Mouse (Mus musculus) lung, postnatal 0 days (tissue): ENCODE measurements around the gene Rims4. TPM values are rescaled to one million over a fixed set of nuclear protein-coding genes. Genes with fewer than 3 reads are reported as not detected.

Experiments used
- ATAC-seq: fragments of 200-750 bp; cut with Nextera tagmentation; 2 replicates; pipeline ENCODE4 v1.8.0; 2017; ENCODE audit warnings: moderate library complexity
- DNase-seq: peaks from one replicate; pipeline ENCODE4 v3.0.0-alpha.2; 2016; ENCODE audit warnings: low spot score
- H3K27ac ChIP-seq: fragments of 300-500 bp; sonication (generic); 2 replicates; pipeline ENCODE4 v1.5.1; 2014; ENCODE audit warnings: antibody characterized with exemption, mild to moderate bottlenecking, low read length, mixed read lengths
- H3K27me3 ChIP-seq: fragments of 300-500 bp; sonication (generic); replicated peaks from 2 replicates; pipeline ENCODE4 v1.6.1; 2014; ENCODE audit warnings: low read length, mixed read lengths; ENCODE audit not compliant: insufficient read depth
- H3K36me3 ChIP-seq: fragments of 300-500 bp; sonication (generic); 2 replicates; pipeline ENCODE4 v1.6.1; 2014; ENCODE audit warnings: low read length, mixed read lengths; ENCODE audit not compliant: insufficient read depth
- H3K4me1 ChIP-seq: fragments of 300-500 bp; sonication (generic); 2 replicates; pipeline ENCODE4 v1.6.1; 2014; ENCODE audit warnings: antibody characterized with exemption, low read depth, low read length, mixed read lengths; ENCODE audit not compliant: insufficient read depth
- H3K4me2 ChIP-seq: fragments of 300-500 bp; sonication (generic); replicated peaks from 2 replicates; pipeline ENCODE4 v1.6.1; 2014; ENCODE audit warnings: low read depth, mild to moderate bottlenecking, low read length, moderate library complexity, mixed read lengths
- H3K4me3 ChIP-seq: fragments of 300-500 bp; sonication (generic); 2 replicates; pipeline ENCODE4 v1.5.1; 2014; ENCODE audit warnings: low read depth, low read length
- H3K9ac ChIP-seq: fragments of 300-500 bp; sonication (generic); replicated peaks from 2 replicates; pipeline ENCODE4 v1.6.1; 2014; ENCODE audit warnings: low read depth, mild to moderate bottlenecking
- H3K9me3 ChIP-seq: fragments of 300-500 bp; sonication (generic); 2 replicates; pipeline ENCODE4 v1.6.1; 2016; ENCODE audit warnings: low read length, mixed read lengths
- CTCF ChIP-seq: IDR thresholded peaks from 2 replicates; pipeline ENCODE4 v1.5.1; 2016; ENCODE audit warnings: antibody characterized with exemption, mild to moderate bottlenecking
- EP300 ChIP-seq: IDR thresholded peaks from 2 replicates; pipeline ENCODE4 v1.6.1; 2016; ENCODE audit warnings: antibody characterized with exemption, mild to moderate bottlenecking, control low read depth
- WGBS: fragments of 180-500 bp; shearing (Covaris S2); extraction: QIAGEN DNeasy Blood & Tissue Kit; methylation state at CpG from one replicate; pipeline ENCODE4 v1.1.7; 2014; 5-methylcytosine and 5-hydroxymethylcytosine counted together
- polyA plus RNA-seq: library from polyadenylated mRNA; unstranded; fragments of >200 nt; fragmentation: Nextera tagmentation; extraction: Ambion mirVana; gene quantifications from 2 replicates; pipeline ENCODE4 v1.2.1, GENCODE M21; 2015

Rims4 gene
- polyA plus RNA-seq, 1 experiment from 2014 or later: 0.06 TPM

GRCm38 (mm10) chr2:163839519-163839918 lies 79.0 kb downstream of the Rims4 start:
- peak; percentile 28; the same call in 1 of the 2 replicates for ATAC-seq
- Histone ChIP-seq H3K27ac (no peak overlapping the region), H3K4me3 (no peak overlapping the region), H3K9me3 (no peaks in the 10 kb centered on the region), H3K27me3 (no peaks in the 10 kb centered on the region), H3K9ac (no peak overlapping the region), H3K4me2 (no peak overlapping the region), H3K36me3 (no peaks in the 10 kb centered on the region), H3K4me1 (no peaks in the 10 kb centered on the region)
- TF ChIP-seq EP300: no peak
- TF ChIP-seq CTCF: no peak
- peak; percentile 26 for DNase-seq
- WGBS: 27% methylated on average over 6 of the region's 6 CpGs

- no peak overlapping the region for H3K4me3 ChIP-seq
- H3K27ac ChIP-seq: no peak overlapping the region
- no peaks in the 10 kb centered on the region for H3K27me3 ChIP-seq
- H3K9ac ChIP-seq: no peak overlapping the region
- no peak overlapping the region for H3K4me2 ChIP-seq
- TF ChIP-seq CTCF: peak; percentile 100
- no peak for TF ChIP-seq EP300
- H3K4me1 ChIP-seq: no peaks in the 10 kb centered on the region
- no peaks in the 10 kb centered on the region for H3K36me3 ChIP-seq
- ATAC-seq: peak; percentile 46
- DNase-seq: peak; percentile 86
- no peaks in the 10 kb centered on the region for H3K9me3 ChIP-seq
- 20% methylated on average over 9 of the region's 9 CpGs for WGBS
Measured at GRCm38 (mm10) chr2:163838043-163838442, 80.4 kb downstream of the Rims4 start.

GRCm38 (mm10) chr2:163831163-163831562 lies 87.3 kb downstream of the Rims4 start:
- no peak overlapping the region for H3K4me3 ChIP-seq
- no peaks in the 10 kb centered on the region for H3K36me3 ChIP-seq
- H3K27me3 ChIP-seq: no peaks in the 10 kb centered on the region
- no peaks in the 10 kb centered on the region for H3K4me1 ChIP-seq
- H3K27ac ChIP-seq: no peak overlapping the region
- DNase-seq (no peak), ATAC-seq (no peak)
- H3K9ac ChIP-seq: no peak overlapping the region
- TF ChIP-seq CTCF (no peak), EP300 (no peak)
- H3K4me2 ChIP-seq: no peak overlapping the region
- 50% methylated on average over 1 of the region's 1 CpGs for WGBS
- no peaks in the 10 kb centered on the region for H3K9me3 ChIP-seq

- no peak overlapping the region for H3K9ac ChIP-seq
- H3K27ac ChIP-seq: 0 out of 2 replicates have a peak overlapping the region, but pooled peaks have one; percentile 20
- no peak for TF ChIP-seq CTCF
- TF ChIP-seq EP300: no peak
- H3K4me3 ChIP-seq: no peak overlapping the region
- no peaks in the 10 kb centered on the region for H3K27me3 ChIP-seq
- ATAC-seq: peak; percentile 74
- 31% methylated on average over 5 of the region's 5 CpGs for WGBS
- no peaks in the 10 kb centered on the region for H3K4me1 ChIP-seq
- H3K9me3 ChIP-seq: no peaks in the 10 kb centered on the region
- DNase-seq: peak; percentile 61
- H3K36me3 ChIP-seq: no peaks in the 10 kb centered on the region
- no peak overlapping the region for H3K4me2 ChIP-seq
Measured at GRCm38 (mm10) chr2:163826494-163826893, 92.0 kb downstream of the Rims4 start.

- Histone ChIP-seq H3K27me3 (no peaks in the 10 kb centered on the region), H3K4me2 (no peak overlapping the region), H3K27ac (0 out of 2 replicates have a peak overlapping the region, but pooled peaks have one; percentile 20), H3K36me3 (no peaks in the 10 kb centered on the region), H3K9ac (no peak overlapping the region), H3K9me3 (no peaks in the 10 kb centered on the region), H3K4me3 (no peak overlapping the region), H3K4me1 (no peaks in the 10 kb centered on the region)
- ATAC-seq (peak; percentile 49), DNase-seq (peak; percentile 60)
- 40% methylated on average over 1 of the region's 1 CpGs for WGBS
- TF ChIP-seq CTCF (no peak), EP300 (no peak)
Measured at GRCm38 (mm10) chr2:163825861-163826260, 92.6 kb downstream of the Rims4 start.

GRCm38 (mm10) chr2:163823771-163824170 lies 94.7 kb downstream of the Rims4 start:
- WGBS: 23% methylated on average over 11 of the region's 11 CpGs
- Histone ChIP-seq H3K27ac (no peak overlapping the region), H3K9ac (no peak overlapping the region), H3K9me3 (no peaks in the 10 kb centered on the region), H3K4me2 (peak overlapping the region; percentile 27), H3K36me3 (no peaks in the 10 kb centered on the region), H3K4me1 (no peaks in the 10 kb centered on the region), H3K27me3 (no peaks in the 10 kb centered on the region), H3K4me3 (no peak overlapping the region)
- no peak for TF ChIP-seq EP300
- no peak for TF ChIP-seq CTCF
- ATAC-seq (peak; percentile 68), DNase-seq (peak; percentile 68)

- ATAC-seq: no peak
- H3K4me3 ChIP-seq: no peak overlapping the region
- 3% methylated on average over 4 of the region's 4 CpGs for WGBS
Measured at GRCm38 (mm10) chr2:163823248-163823647, 95.2 kb downstream of the Rims4 start.

More at GRCm38 (mm10) chr2:163823248-163823647, 95.2 kb downstream of the Rims4 start:
- DNase-seq: peak; percentile 61
- Histone ChIP-seq H3K4me1 (no peaks in the 10 kb centered on the region), H3K36me3 (no peaks in the 10 kb centered on the region), H3K4me2 (peak overlapping the region; percentile 27), H3K27me3 (no peaks in the 10 kb centered on the region), H3K27ac (no peak overlapping the region), H3K9ac (no peak overlapping the region), H3K9me3 (no peaks in the 10 kb centered on the region)
- TF ChIP-seq EP300: no peak
- TF ChIP-seq CTCF: peak; percentile 94
